9 mouse cellular contexts compared by ENCODE assay signal in the genomic region with DNA sequence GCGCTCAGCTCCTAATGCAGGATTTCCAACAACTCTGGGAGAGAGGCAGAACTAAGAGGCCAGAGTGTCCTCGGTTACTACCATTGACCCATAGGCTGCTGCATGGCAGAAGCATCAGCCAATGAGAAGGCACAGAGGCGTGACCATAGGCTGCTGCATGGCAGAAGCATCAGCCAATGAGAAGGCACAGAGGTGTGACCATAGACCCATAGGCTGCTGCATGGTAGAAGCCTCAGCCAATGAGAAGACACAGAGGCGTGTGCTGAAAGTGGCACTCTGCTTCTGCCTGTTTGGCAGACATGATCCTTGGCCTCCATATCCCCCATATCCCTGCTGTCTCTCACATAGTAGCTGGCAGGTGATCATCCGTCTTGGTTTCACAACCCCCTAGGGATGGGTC.
A peak's percentile ranks its signal among the peaks of the same experiment; 100 is the strongest.
DNase-seq lines count a peak whose midpoint lies in the region; ATAC-seq lines count a peak whose summit lies in the region.
"Had no signal": no experiment of that assay in that cellular context is flagged by ENCODE, and none has a peak within 500 bp of the region (broad histone marks: within the 10 kb centered on the region; RNA-seq: fewer than 3 reads in every experiment).

No protein-coding gene starts in this region.

- H3K4me3 ChIP-seq in forebrain, embryonic 12.5 days (replicated peaks), result no peak overlapping the region
- H3K4me3 ChIP-seq in liver, embryonic 13.5 days (replicated peaks), result no peak overlapping the region
- H3K4me3 ChIP-seq in stomach, embryonic 14.5 days (ENCODE audit: low read depth, low read length), result no peak overlapping the region

- ATAC-seq in forebrain, embryonic 12.5 days (ENCODE audit: low FRiP score), result peak; percentile 74
- peak; percentile 82 for ATAC-seq in liver, embryonic 13.5 days (ENCODE audit: low read depth)
- peak; percentile 70 for ATAC-seq in stomach, embryonic 14.5 days (ENCODE audit: insufficient number of reproducible peaks, insufficient read depth, low FRiP score, low read depth)

- intact Hi-C loops in gastrocnemius, postnatal 14 days (cut with DNase I; ENCODE audit: low total_unique reads), result loop anchor here (5.0 kb wide), 1 partner anchor 297 kb away; no protein-coding TSS in a partner anchor

- no peaks in the 10 kb centered on the region for H3K36me3 ChIP-seq in forebrain, embryonic 12.5 days (replicated peaks)
- H3K36me3 ChIP-seq in liver, embryonic 13.5 days, result no peaks in the 10 kb centered on the region
- H3K36me3 ChIP-seq in stomach, embryonic 14.5 days (ENCODE audit: control insufficient read depth, insufficient read depth, low read length), result no peaks in the 10 kb centered on the region

- peak; percentile 33 to 45 for DNase-seq in lung, adult 18-20 months
- no peak for DNase-seq in lung, postnatal 14 days
- peak; percentile 5 for DNase-seq in liver, embryonic 13.5 days
- DNase-seq in right cerebral cortex, adult 18-20 months, result no peak
- no peak for DNase-seq in gastrocnemius, postnatal 14 days
- DNase-seq in layer of hippocampus, adult 18-20 months (ENCODE audit: low spot score in 2 of 2), result no peak
- DNase-seq: thymus, postnatal 25 days had no signal

- H3K27me3 ChIP-seq in forebrain, embryonic 12.5 days, result no peaks in the 10 kb centered on the region
- H3K27me3 ChIP-seq in liver, embryonic 13.5 days, result no peaks in the 10 kb centered on the region
- no peaks in the 10 kb centered on the region for H3K27me3 ChIP-seq in stomach, embryonic 14.5 days (ENCODE audit: control insufficient read depth, insufficient read depth, low read length)

- H3K9ac ChIP-seq in forebrain, embryonic 12.5 days, result no peak overlapping the region
- no peak overlapping the region for H3K9ac ChIP-seq in liver, embryonic 13.5 days
- no peak overlapping the region for H3K9ac ChIP-seq in stomach, embryonic 14.5 days (replicated peaks; ENCODE audit: low read depth, low read length)

- peaks cover 7% of the 10 kb centered on the region for H3K4me1 ChIP-seq in forebrain, embryonic 12.5 days
- H3K4me1 ChIP-seq in liver, embryonic 13.5 days (replicated peaks), result no peaks in the 10 kb centered on the region
- H3K4me1 ChIP-seq in stomach, embryonic 14.5 days (ENCODE audit: control insufficient read depth, insufficient read depth, low read length), result no peaks in the 10 kb centered on the region

- no peak overlapping the region for H3K27ac ChIP-seq in forebrain, embryonic 12.5 days
- no peak overlapping the region for H3K27ac ChIP-seq in liver, embryonic 13.5 days
- H3K27ac ChIP-seq in stomach, embryonic 14.5 days (ENCODE audit: low read length), result no peak overlapping the region

- no peak overlapping the region for H3K4me2 ChIP-seq in forebrain, embryonic 12.5 days
- no peak overlapping the region for H3K4me2 ChIP-seq in liver, embryonic 13.5 days
- no peak overlapping the region for H3K4me2 ChIP-seq in stomach, embryonic 14.5 days (replicated peaks; ENCODE audit: low read depth, low read length)

- H3K9me3 ChIP-seq in forebrain, embryonic 12.5 days, result no peaks in the 10 kb centered on the region
- no peaks in the 10 kb centered on the region for H3K9me3 ChIP-seq in liver, embryonic 13.5 days (replicated peaks)
- H3K9me3 ChIP-seq in stomach, embryonic 14.5 days (ENCODE audit: control insufficient read depth, low read depth, low read length), result no peaks in the 10 kb centered on the region

- WGBS in forebrain, embryonic 12.5 days, result 67% methylated on average over 5 of the region's 5 CpGs
- 59% methylated on average over 5 of the region's 5 CpGs for WGBS in liver, embryonic 13.5 days (ENCODE audit: insufficient replicate concordance)
- WGBS in stomach, embryonic 14.5 days, result 76% methylated on average over 5 of the region's 5 CpGs

Comparison
In these comparisons a context has a peak if more than half of its experiments do, and no peak if none do; other contexts are left out.
1. DNase-seq: peak in lung, adult 18-20 months (2 of 2) and liver, embryonic 13.5 days (single experiment); none in lung, postnatal 14 days (single experiment), right cerebral cortex, adult 18-20 months (single experiment), gastrocnemius, postnatal 14 days (single experiment) and layer of hippocampus, adult 18-20 months (0 of 2).
2. Peak in every context shown above with its lines, with median percentiles within 50 percentile points of each other: ATAC-seq.